Mouse (Mus musculus) adrenal gland, postnatal 4 days (tissue): ENCODE results near the gene St8sia4. TPM values are rescaled to one million over a fixed set of nuclear protein-coding genes. Genes with fewer than 3 reads are reported as not detected.
A peak's percentile ranks its signal among the peaks of the same experiment; 100 is the strongest.

Source experiments
- DNase-seq, 2 experiments: peaks; one replicate each; pipeline ENCODE4 v3.0.0; 2021 to 2022; ENCODE audit warnings: low spot score in 2 of 2, mixed read lengths in 2 of 2
- total RNA-seq, 2 experiments: library from RNA; stranded (reverse); gene quantifications; 2 replicates each; pipeline ENCODE4 v1.2.3; 2021

St8sia4 gene
- total RNA-seq, 2 experiments from 2014 or later = 3.6 to 3.9 TPM

GRCm38 (mm10) chr1:95598108-95598507 is 69.3 kb downstream of the St8sia4 start:
- DNase-seq = no peak

GRCm38 (mm10) chr1:95596825-95597224 is 70.5 kb downstream of the St8sia4 start:
- DNase-seq = no peak

DNA sequence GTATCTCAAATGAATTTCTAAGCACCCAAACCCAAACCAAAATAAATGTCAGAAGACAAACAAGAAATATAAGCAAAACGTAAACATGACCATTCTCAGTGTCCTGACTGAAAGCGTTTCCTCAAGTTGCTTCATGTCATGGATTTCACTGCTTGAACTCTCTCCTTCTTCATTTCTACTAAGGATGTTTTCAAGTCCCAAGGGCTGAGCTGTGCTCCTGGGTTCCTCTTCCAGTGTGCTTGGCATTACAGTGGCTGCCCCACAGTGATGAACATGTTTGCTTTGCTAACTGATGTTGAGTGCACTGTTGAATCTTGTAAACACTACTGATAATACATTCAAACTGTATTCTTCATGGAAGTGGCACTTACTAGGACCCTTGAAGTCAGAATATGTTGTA is 76.3 kb downstream of the St8sia4 start:
- DNase-seq = no peak

DNA sequence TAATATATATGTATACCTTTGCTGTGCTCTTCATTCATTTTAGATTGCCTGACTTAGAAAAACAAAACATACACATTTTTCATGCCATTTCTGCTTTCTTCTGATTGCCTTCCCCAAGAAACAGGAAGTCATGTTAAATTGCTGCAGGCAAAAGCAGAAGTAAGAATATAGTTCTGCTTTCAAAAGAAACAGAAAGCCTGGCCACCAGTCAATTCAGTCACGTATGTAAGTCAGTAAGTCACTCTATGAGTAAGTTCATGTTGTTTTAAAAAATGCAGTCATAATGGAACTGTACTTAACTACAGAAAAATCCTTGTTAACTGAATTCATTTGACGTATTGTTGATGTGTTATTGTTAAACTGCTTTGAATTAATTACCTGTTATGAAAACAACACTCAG is 77.3 kb downstream of the St8sia4 start:
- no peak for DNase-seq

GRCm38 (mm10) chr1:95589471-95589870 is 77.9 kb downstream of the St8sia4 start:
- no peak for DNase-seq

- no peak for DNase-seq
Observed at GRCm38 (mm10) chr1:95583310-95583709, 84.1 kb downstream of the St8sia4 start.

DNA sequence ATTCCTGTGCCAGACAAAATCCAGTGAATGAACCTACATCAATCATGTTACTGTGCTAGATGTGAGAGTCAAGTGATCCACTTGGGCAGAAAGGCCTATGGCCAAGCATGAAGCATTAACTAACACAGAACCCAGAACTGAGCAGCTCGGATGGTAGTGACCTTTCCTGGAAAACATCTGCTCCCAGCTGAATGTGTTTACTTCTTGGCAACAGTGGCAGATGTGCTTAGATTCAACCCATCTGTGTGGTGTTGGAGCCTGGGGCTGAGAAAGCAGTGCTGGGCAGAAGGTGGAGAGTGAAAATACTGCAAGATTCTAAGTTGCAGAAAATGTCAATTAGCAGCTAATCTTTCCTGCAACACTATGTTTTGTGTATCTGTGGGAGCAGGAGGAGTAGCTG is 85.1 kb downstream of the St8sia4 start:
- no peak for DNase-seq

GRCm38 (mm10) chr1:95572619-95573540 is 94.5 kb downstream of the St8sia4 start:
- no peak for DNase-seq

DNA sequence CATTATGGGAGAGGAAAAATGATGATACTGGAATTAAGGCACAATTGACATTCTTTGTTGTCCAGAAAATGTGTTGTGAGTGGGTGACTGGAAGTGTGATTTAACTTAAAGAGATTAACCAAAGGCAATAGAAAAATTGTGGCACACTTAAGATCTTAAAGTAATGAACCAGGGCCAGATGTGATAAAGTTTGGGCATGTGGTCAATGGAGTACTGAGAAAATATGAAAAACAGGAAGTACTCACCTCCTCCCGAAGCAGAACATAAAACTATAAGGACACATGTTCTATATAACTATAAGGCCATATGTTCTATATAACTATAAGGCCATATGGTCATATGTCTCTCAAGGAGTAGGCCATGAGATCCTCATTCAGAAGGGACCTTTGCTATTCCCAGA is 96.3 kb downstream of the St8sia4 start:
- DNase-seq = no peak

DNA sequence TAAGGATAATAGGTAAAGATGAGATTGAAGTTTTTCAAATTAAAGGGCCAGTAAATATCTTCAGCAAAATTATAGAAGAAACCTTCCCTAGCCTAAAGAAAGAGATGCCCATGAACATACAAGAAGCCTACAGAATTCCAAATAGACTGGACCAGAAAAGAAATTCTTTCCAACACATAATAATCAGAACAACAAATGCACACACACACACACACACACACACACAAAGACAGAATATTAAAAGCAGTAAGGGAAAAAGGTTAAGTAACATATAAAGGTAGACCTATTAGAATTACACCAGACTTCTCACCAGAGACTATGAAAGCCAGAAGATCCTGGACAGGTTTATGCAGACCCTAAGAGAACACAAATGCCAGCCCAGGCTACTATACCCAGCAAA is 112.8 kb downstream of the St8sia4 start:
- peak in 1 of 2 experiments; percentile 46 for DNase-seq

DNA sequence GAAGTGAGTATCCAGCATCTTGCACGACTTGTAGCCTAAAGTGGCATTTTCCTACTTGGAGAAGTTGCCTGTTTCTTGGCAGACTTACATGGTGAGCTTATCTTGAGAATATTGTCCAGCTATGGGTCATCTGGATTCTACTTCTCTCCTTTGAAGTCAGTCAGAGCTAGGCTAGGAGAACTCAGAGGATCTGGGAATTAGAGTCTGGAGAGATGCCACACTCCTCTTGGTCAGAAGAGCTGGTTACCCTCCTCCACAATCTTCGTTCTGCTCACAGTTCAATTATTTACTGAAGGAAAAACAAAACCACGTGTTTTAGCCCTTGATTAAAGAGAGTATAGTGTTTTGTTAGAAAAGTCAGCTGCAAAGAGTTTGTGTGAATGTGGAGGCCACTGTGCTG is 125.9 kb downstream of the St8sia4 start:
- DNase-seq = no peak
